Mouse (Mus musculus) frontal cortex, adult 2 months (tissue): Measurements from ENCODE around the gene Ints3. TPM values are rescaled to one million over a fixed set of nuclear protein-coding genes. Genes with fewer than 3 reads are reported as not detected.
"Not testable (repeated sequence)": the region's sequence is repeated elsewhere in the genome, so short reads cannot be mapped to it uniquely, and the experiment has no call there.

ENCODE experiments used
- DNase-seq, 2 experiments: peaks; one replicate each; pipeline ENCODE4 v3.0.0; 2022; ENCODE audit warnings: low spot score in 1 of 2; ENCODE audit errors: extremely low spot score in 1 of 2
- polyA plus RNA-seq: library from polyadenylated mRNA; depleted of rRNA; stranded (reverse); fragments of >200 nt; gene quantifications from 2 replicates; pipeline ENCODE4 v1.2.3, GENCODE M21; 2012; rRNA removed

The Ints3 gene
- polyA plus RNA-seq, 1 experiment: 49.0 TPM

DNA sequence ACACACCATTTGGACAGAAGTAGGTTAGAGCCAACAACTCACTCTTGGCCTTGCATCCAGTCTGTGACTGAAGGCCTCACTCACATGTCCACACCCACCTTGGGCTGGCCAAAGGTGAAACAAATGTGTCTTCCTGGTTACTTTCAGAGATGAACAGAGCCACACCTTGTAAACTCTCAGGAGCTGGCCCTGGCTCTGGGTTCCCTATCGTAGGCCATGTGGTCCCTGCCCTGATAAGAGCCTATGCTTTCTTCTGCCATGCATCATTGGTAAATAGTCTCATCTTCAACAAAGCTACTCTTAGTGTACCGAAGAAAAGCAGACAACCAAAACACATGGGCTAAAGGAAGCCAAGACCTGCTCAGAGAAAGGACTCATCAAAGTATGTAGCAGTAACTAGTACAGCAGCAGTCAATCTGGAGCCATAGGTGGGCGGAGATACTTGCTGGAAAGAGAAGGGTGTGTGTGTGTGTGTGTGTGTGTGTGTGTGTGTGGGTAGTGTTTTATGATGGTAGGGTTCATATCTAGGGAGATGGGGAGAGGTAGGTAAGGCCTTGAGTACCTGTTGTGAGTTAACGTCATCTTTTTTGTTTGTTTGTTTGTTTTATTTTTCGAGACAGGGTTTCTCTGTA, 66.3 kb downstream of the Ints3 start:
- no peak for DNase-seq

DNA sequence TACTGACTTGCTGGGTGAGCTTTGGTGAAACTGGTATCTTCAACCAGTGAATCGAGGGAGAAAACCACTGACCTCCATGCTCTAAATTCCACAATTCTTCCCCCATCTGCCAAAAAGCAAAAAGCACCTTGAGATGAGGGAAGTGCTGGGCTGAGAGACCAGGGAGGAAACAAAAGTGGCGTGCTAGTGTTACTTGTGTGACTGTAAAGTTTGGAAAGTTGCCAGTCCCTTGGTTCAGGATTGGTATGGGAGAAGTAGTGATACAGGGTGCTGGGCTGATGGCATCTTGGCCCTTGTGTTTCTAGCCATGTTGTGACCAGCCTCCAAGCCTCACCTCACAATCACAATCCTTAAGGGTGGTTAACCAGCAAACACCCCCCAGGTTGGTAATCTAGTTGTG, 71.1 kb downstream of the Ints3 start:
- DNase-seq: no peak

DNA sequence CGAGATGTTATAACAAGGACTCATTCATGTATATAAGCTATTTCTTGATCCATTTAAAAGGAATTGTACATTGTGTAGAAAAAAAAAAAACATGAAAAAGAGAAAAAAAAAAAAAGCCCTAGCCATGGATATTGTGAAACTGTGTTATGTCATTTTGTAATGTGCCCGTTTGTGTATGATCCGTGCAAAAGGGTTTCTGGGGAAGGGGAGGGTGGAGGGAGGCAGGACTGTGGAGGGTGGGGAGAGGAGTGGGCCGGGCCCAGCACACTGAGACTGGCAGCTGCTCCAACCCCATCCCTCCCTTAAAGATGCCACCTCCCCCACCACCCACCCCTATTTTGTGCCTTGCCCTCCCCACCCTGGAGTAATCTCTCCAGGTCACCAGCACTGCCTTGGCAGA, 71.9 kb downstream of the Ints3 start:
- no peak for DNase-seq

DNA sequence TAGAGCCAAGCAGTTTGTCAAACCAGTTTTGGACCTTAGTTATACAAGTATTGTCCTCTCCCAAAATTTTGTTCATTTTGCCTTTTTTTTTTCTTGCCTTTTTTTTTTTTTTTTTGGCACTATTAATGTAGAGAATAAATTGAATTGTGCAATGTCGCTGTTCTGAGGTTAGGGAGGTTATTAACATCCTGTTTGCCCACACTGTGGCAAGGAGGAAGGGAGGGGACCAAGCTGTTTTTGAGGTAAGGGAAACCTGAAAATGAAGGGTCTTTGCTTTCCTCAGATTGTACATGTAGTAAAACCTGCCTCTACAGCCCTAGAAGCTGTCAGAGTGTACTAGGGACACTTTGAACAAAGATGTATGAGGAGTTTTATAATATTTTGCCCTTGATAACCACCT, 74.2 kb downstream of the Ints3 start:
- DNase-seq: no peak

DNA sequence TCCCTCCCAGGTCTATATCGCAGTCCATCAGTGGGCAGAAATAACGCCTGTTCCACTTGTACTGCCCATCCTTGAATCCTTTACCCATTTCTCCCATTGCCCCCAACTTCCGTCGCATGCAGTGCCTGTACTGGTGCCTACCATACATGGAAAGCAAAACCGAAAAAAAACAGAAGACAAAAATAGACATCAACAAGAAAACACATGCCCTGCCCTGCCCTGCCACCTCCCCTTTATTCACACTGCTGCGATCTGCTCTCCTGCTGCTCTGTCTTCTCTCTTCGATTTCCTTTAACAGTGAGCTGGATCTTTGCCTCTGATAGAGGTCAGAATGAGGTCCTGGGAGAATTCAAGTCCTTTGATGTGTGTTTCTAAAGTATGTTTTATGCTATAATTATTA, 75.5 kb downstream of the Ints3 start:
- DNase-seq: no peak

DNA sequence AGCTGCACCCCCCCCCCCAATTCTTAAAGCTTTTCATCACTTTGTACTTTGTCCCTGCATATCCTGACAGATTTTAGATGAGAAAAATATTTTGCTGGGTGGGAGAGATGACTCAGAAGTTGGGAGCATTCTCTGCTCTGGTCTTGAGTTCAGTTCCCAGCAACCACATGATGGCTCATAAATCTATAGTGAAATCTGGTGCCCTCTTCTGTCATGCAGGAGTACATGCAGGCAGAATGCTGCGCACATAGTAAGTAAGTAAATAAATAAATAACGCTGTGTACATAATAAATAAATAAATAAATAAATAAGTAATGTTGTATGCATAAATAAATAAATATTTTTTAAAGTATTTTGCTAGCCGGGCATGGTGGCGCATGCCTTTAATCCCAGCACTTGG, 85.6 kb downstream of the Ints3 start:
- no peak for DNase-seq

DNA sequence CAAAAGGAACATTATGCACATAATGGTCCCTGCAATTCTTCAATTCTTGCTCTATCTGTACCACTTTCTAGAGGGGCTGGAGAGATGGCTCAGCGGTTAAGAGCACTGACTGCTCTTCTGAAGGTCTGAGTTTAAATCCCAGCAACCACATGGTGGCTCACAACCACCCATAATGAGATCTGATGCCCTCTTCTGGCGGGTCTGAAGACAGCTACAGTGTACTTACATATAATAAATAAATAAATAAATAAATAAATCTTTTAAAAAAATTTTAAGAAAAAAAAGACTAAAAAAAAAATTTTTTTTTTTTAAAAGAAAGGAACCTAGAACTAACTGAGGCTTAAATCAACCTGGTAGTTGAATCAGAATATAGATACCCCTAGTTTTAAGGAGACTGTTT, 90.6 kb downstream of the Ints3 start:
- not testable (repeated sequence) for DNase-seq

Other genes starting within 250 kb of the Ints3 start
- 971 and 1,230 TPM in 2 replicates for gene Rps27, start 220.0 kb downstream of the Ints3 start, polyA plus RNA-seq
- gene Rab13, start 219.9 kb downstream of the Ints3 start, polyA plus RNA-seq: 11.2 TPM in 2 replicates
- 52.7 and 57.6 TPM in 2 replicates for gene Jtb, start 202.0 kb downstream of the Ints3 start, polyA plus RNA-seq
- 0.29 and 0.38 TPM in 2 replicates for gene Creb3l4, start 190.1 kb downstream of the Ints3 start, polyA plus RNA-seq
- gene Slc39a1, start 185.4 kb downstream of the Ints3 start, polyA plus RNA-seq: 33.7 and 36.1 TPM in 2 replicates
- gene Crtc2, start 179.5 kb downstream of the Ints3 start, polyA plus RNA-seq: 55.0 and 58.0 TPM in 2 replicates
- 38.1 and 43.1 TPM in 2 replicates for gene Dennd4b, start 168.4 kb downstream of the Ints3 start, polyA plus RNA-seq
- gene Gatad2b, start 140.4 kb downstream of the Ints3 start, polyA plus RNA-seq: 33.4 and 38.4 TPM in 2 replicates
- gene Slc27a3, start 43.7 kb downstream of the Ints3 start, polyA plus RNA-seq: 7.9 and 8.4 TPM in 2 replicates
- 24.0 and 27.2 TPM in 2 replicates for gene Npr1, start 32.2 kb upstream of the Ints3 start, polyA plus RNA-seq
- 84.3 and 89.2 TPM in 2 replicates for gene Ilf2, start 42.5 kb upstream of the Ints3 start, polyA plus RNA-seq
- gene Snapin, start 57.4 kb upstream of the Ints3 start, polyA plus RNA-seq: 76.1 and 78.7 TPM in 2 replicates
- gene Chtop, start 75.9 kb upstream of the Ints3 start, polyA plus RNA-seq: 136 and 140 TPM in 2 replicates
- gene S100a1, start 80.8 kb upstream of the Ints3 start, polyA plus RNA-seq: 307 and 323 TPM in 2 replicates
- 62.0 and 66.7 TPM in 2 replicates for gene S100a13, start 80.8 kb upstream of the Ints3 start, polyA plus RNA-seq
- not detected in 2 replicates for gene S100a14, start 93.2 kb upstream of the Ints3 start, polyA plus RNA-seq
- gene S100a16, start 103.6 kb upstream of the Ints3 start, polyA plus RNA-seq: 119 and 133 TPM in 2 replicates
- gene S100a3, start 127.0 kb upstream of the Ints3 start, polyA plus RNA-seq: 2.7 and 3.4 TPM in 2 replicates
- not detected in 2 replicates for gene S100a2, start 156.6 kb upstream of the Ints3 start, polyA plus RNA-seq
- gene Gm42674, start 168.3 kb upstream of the Ints3 start, polyA plus RNA-seq: not detected in 2 replicates
- 13.9 and 14.5 TPM in 2 replicates for gene S100a4, start 170.1 kb upstream of the Ints3 start, polyA plus RNA-seq
- gene S100a5, start 174.9 kb upstream of the Ints3 start, polyA plus RNA-seq: 186 and 213 TPM in 2 replicates
- gene S100a6, start 179.3 kb upstream of the Ints3 start, polyA plus RNA-seq: 50.6 and 60.9 TPM in 2 replicates
- gene S100a7a, start 220.4 kb upstream of the Ints3 start, polyA plus RNA-seq: 0.70 and 0.76 TPM in 2 replicates
- 1.9 and 3.7 TPM in 2 replicates for gene S100a8, start 235.4 kb upstream of the Ints3 start, polyA plus RNA-seq